Mouse (Mus musculus) neutrophil, adult 65 days (primary cell): Measurements from ENCODE around the gene Sys1. TPM values are rescaled to one million over a fixed set of nuclear protein-coding genes. Genes with fewer than 3 reads are reported as not detected.

Experiments used
- total RNA-seq: library from RNA; stranded (reverse); gene quantifications from 2 replicates; pipeline ENCODE4 v1.2.4, GENCODE M21; 2023

Gene Sys1
- total RNA-seq: 32.7 and 33.5 TPM in 2 replicates

DNA sequence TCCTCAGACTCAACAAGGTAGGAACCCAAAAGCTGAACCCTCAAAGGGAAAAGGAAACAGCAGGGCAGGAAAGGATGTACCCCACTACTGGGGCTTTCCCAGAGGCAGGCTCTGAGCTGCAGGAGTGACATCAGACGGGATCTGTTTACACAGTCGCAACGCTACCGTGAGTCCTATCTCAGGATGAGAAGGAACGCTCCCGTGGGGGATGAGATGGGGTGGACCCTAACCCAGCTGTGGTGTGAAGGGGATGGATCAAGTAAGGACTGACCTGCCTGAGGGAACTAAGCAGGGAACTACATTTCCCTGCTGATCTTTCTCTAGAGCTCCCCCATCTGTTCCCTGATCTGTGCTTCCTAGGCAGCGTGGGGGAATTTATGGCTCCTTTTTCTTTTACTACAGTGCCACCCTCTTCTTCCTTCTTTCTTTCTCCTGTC, at the start of gene Sys1:
TSS of gene Sys1 (plus strand) at position 101 of the 437 bp plus-strand sequence.

GRCm38 (mm10) chr2:164443460-164444000, 13.2 kb upstream of the Sys1 start, which contains the start of gene Sdc4:
Sdc4 (minus strand) TSS chr2:164443887.

DNA sequence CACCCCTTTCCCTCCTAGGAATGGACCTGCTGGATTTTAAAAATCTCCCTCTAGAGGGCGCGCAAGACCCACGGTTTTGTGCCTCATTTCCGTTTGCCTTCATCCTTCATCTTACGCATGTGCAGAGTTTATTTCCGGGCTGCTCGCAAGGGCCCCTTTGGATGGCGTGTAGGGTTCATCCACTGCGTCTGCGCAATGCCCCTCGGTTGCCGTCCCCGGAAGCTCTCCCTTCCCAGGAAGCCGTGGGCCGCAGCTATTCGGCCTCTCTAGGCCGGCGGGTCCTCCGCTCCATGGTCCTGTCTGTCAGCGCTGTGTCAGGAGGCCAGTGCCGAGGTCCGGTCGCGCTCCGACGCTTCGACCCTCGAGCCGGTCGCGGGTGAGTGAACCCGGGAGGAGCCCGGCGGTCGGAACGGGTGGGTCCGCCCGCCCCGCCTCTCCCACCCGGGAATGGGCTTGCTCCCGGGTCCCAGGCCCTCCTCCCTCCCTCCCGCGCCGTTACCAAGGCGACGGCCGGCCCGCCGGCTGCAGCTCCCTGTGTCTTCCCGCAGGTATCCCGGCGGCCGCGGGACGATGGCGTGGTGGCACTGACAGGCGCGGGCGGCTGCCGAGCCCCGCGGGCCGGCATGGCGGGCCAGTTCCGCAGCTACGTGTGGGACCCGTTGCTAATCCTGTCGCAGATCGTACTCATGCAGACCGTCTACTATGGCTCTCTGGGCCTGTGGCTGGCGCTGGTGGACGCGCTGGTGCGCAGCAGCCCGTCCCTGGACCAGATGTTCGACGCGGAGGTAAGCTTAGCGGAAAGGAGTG, 4.2 kb downstream of the Sys1 start, which contains the start of gene Gm20458:
TSS of gene Gm20458 (plus strand) at position 223 of the 807 bp plus-strand sequence.

DNA sequence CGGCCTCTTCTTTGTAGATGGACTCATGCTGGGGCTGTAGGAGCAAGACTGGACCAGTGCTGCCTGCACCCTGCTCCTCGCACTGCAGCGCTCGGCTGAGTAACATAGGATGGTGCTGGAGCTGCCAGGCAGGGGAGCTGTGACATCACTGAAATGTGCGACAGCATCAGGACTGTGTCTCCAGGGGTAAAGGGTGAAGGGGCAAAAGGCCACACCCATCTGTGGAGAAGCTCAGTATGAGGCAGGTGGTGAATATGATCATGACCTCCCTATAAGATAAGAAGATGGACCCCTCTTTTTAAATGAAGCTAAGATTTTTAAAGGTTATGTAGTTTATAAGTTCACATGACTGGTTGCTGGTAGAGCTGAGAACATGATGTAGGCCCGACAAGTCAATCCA, 16.9 kb downstream of the Sys1 start, which contains the start of gene Trp53tg5:
TSS of gene Trp53tg5 (minus strand) at position 101 of the 400 bp plus-strand sequence.

DNA sequence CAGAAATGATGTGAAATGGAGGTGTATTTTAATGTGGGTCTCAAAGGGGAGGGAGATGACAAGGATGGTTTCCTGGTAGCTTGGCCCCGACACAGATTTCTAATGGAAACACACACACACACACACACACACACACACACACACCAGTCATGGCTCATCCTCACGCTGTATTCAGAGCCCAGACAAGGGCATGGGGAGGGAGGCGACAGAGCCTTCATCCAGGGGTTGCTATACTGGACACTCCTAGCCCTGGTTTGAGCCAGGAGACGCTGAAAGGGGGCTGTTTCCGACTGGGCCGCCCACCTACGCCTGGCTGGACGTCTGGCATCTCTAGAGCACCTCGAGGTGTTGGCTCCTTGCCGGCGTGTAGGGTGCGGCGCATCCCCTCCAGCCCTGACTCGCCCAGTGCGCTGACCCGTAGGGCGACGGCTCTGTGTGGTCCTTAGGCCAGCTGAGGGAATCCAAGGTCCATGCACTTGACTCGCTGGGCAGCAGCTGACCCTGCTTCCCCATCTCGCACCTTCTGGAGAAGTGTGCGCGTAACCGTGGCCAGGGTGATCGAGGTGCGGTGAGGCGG, 29.0 kb downstream of the Sys1 start, which contains the start of gene Dbndd2:
TSS of gene Dbndd2 (plus strand) at position 426 of the 577 bp plus-strand sequence.

GRCm38 (mm10) chr2:164496847-164497690, 40.3 kb downstream of the Sys1 start, which contains the start of gene Pigt:
Pigt (plus strand) TSS chr2:164497520.

Other genes starting within 250 kb of the Sys1 start
- gene Wfdc15b, start 235.3 kb upstream of the Sys1 start, total RNA-seq: not detected in 2 replicates
- not detected in 2 replicates for gene Svs2, start 218.5 kb upstream of the Sys1 start, total RNA-seq
- not detected in 2 replicates for gene Svs3b, start 200.3 kb upstream of the Sys1 start, total RNA-seq
- gene Svs4, start 178.5 kb upstream of the Sys1 start, total RNA-seq: not detected in 2 replicates
- not detected in 2 replicates for gene Svs3a, start 167.7 kb upstream of the Sys1 start, total RNA-seq
- gene Svs6, start 140.2 kb upstream of the Sys1 start, total RNA-seq: not detected in 2 replicates
- not detected in 2 replicates for gene Svs5, start 124.2 kb upstream of the Sys1 start, total RNA-seq
- 705 and 906 TPM in 2 replicates for gene Slpi, start 67.9 kb upstream of the Sys1 start, total RNA-seq
- not detected in 2 replicates for gene Rbpjl, start 53.8 kb upstream of the Sys1 start, total RNA-seq
- not detected in 2 replicates for gene Matn4, start 51.8 kb upstream of the Sys1 start, total RNA-seq
- 1.4 and 5.3 TPM in 2 replicates for gene Sdc4, start 13.1 kb upstream of the Sys1 start, total RNA-seq
- 0.63 TPM in 1 of 2 replicates, not detected in the other for gene Gm20458, start 4.0 kb downstream of the Sys1 start, total RNA-seq
- not detected in 2 replicates for gene Trp53tg5, start 16.8 kb downstream of the Sys1 start, total RNA-seq
- gene Dbndd2, start 29.1 kb downstream of the Sys1 start, total RNA-seq: 2.1 and 3.2 TPM in 2 replicates
- 42.1 and 46.4 TPM in 2 replicates for gene Pigt, start 40.6 kb downstream of the Sys1 start, total RNA-seq
- gene Wfdc2, start 105.4 kb downstream of the Sys1 start, total RNA-seq: not detected in 2 replicates
- not detected in 2 replicates for gene Spint3, start 116.5 kb downstream of the Sys1 start, total RNA-seq
- not detected in 2 replicates for gene Wfdc6a, start 128.5 kb downstream of the Sys1 start, total RNA-seq
- gene Eppin, start 136.6 kb downstream of the Sys1 start, total RNA-seq: not detected in 2 replicates
- gene Wfdc6b, start 156.6 kb downstream of the Sys1 start, total RNA-seq: not detected in 2 replicates
- not detected in 2 replicates for gene Wfdc8, start 156.7 kb downstream of the Sys1 start, total RNA-seq
- not detected in 2 replicates for gene Wfdc16, start 181.8 kb downstream of the Sys1 start, total RNA-seq
- 7.5 and 8.1 TPM in 2 replicates for gene Wfdc10, start 199.1 kb downstream of the Sys1 start, total RNA-seq
- gene Wfdc9, start 199.6 kb downstream of the Sys1 start, total RNA-seq: not detected in 2 replicates
- not detected in 2 replicates for gene Wfdc11, start 217.1 kb downstream of the Sys1 start, total RNA-seq
- not detected in 2 replicates for gene Wfdc13, start 228.1 kb downstream of the Sys1 start, total RNA-seq
- gene Spint4, start 241.5 kb downstream of the Sys1 start, total RNA-seq: not detected in 2 replicates